Mouse (Mus musculus): ENCODE results near the gene Grik5. TPM values are rescaled to one million over a fixed set of nuclear protein-coding genes. Genes with fewer than 3 reads are reported as not detected.

Gene Grik5
- polyA plus RNA-seq, 2 experiments, result 11.8 to 84.9 TPM

- H3K27ac ChIP-seq (replicated peaks; ENCODE audit: low read depth, low read length), result no peak overlapping the region
- no peaks in the 10 kb centered on the region for H3K36me3 ChIP-seq (ENCODE audit: control insufficient read depth, insufficient read depth, low read length)
- no peaks in the 10 kb centered on the region for H3K4me1 ChIP-seq (ENCODE audit: control insufficient read depth, insufficient read depth, low read length)
- H3K27me3 ChIP-seq (ENCODE audit: control insufficient read depth, insufficient read depth, low read length), result no peaks in the 10 kb centered on the region
- H3K4me3 ChIP-seq (replicated peaks; ENCODE audit: low read length), result no peak overlapping the region
- TF ChIP-seq POLR2A (IDR thresholded peaks at IDR 0.05; ENCODE audit: borderline replicate concordance, extremely low read depth, insufficient read depth, insufficient read length), result no peak
- ATAC-seq (ENCODE audit: low FRiP score, low read depth), result no peak
- no peak overlapping the region for H3K4me2 ChIP-seq (replicated peaks; ENCODE audit: low read depth, low read length, severe bottlenecking)
- 38% methylated on average over 4 of the region's 4 CpGs for WGBS
- no peak overlapping the region for H3K9ac ChIP-seq (ENCODE audit: low read depth, low read length, severe bottlenecking)
- H3K9me3 ChIP-seq (ENCODE audit: control insufficient read depth, low read length), result no peaks in the 10 kb centered on the region
- no peak for DNase-seq (ENCODE audit: low spot score)
Observed at GRCm38 (mm10) chr7:25099581-25099980, 27.4 kb upstream of the Grik5 start.

GRCm38 (mm10) chr7:25098169-25098568 lies 26.0 kb upstream of the Grik5 start:
- ATAC-seq (ENCODE audit: low FRiP score, low read depth) (no peak), DNase-seq (ENCODE audit: low spot score) (no peak)
- no peaks in the 10 kb centered on the region for H3K9me3 ChIP-seq (ENCODE audit: control insufficient read depth, low read length)
- H3K36me3 ChIP-seq (ENCODE audit: control insufficient read depth, insufficient read depth, low read length), result no peaks in the 10 kb centered on the region
- H3K4me2 ChIP-seq (replicated peaks; ENCODE audit: low read depth, low read length, severe bottlenecking), result no peak overlapping the region
- H3K27ac ChIP-seq (replicated peaks; ENCODE audit: low read depth, low read length), result no peak overlapping the region
- 59% methylated on average over 3 of the region's 3 CpGs for WGBS
- H3K9ac ChIP-seq (ENCODE audit: low read depth, low read length, severe bottlenecking), result no peak overlapping the region
- no peak for TF ChIP-seq POLR2A (IDR thresholded peaks at IDR 0.05; ENCODE audit: borderline replicate concordance, extremely low read depth, insufficient read depth, insufficient read length)
- H3K4me3 ChIP-seq (replicated peaks; ENCODE audit: low read length), result no peak overlapping the region
- H3K4me1 ChIP-seq (ENCODE audit: control insufficient read depth, insufficient read depth, low read length), result no peaks in the 10 kb centered on the region
- H3K27me3 ChIP-seq (ENCODE audit: control insufficient read depth, insufficient read depth, low read length), result no peaks in the 10 kb centered on the region

- H3K27me3 ChIP-seq (ENCODE audit: control insufficient read depth, insufficient read depth, low read length), result no peaks in the 10 kb centered on the region
- no peak for DNase-seq (ENCODE audit: low spot score)
- WGBS, result 41% methylated on average over 10 of the region's 10 CpGs
- no peaks in the 10 kb centered on the region for H3K4me1 ChIP-seq (ENCODE audit: control insufficient read depth, insufficient read depth, low read length)
- TF ChIP-seq POLR2A (IDR thresholded peaks at IDR 0.05; ENCODE audit: borderline replicate concordance, extremely low read depth, insufficient read depth, insufficient read length), result no peak
- H3K4me3 ChIP-seq (replicated peaks; ENCODE audit: low read length), result no peak overlapping the region
- H3K36me3 ChIP-seq (ENCODE audit: control insufficient read depth, insufficient read depth, low read length), result peaks cover 10% of the 10 kb centered on the region
- H3K9me3 ChIP-seq (ENCODE audit: control insufficient read depth, low read length), result no peaks in the 10 kb centered on the region
- no peak for ATAC-seq (ENCODE audit: low FRiP score, low read depth)
- 0 out of 2 replicates have a peak overlapping the region, but pooled peaks have one; percentile 14 for H3K9ac ChIP-seq (ENCODE audit: low read depth, low read length, severe bottlenecking)
- no peak overlapping the region for H3K4me2 ChIP-seq (replicated peaks; ENCODE audit: low read depth, low read length, severe bottlenecking)
- H3K27ac ChIP-seq (replicated peaks; ENCODE audit: low read depth, low read length), result no peak overlapping the region
Observed at GRCm38 (mm10) chr7:25089875-25090274, 17.7 kb upstream of the Grik5 start.

GRCm38 (mm10) chr7:25088968-25089367 lies 16.8 kb upstream of the Grik5 start:
- no peaks in the 10 kb centered on the region for H3K27me3 ChIP-seq (ENCODE audit: control insufficient read depth, insufficient read depth, low read length)
- no peaks in the 10 kb centered on the region for H3K4me1 ChIP-seq (ENCODE audit: control insufficient read depth, insufficient read depth, low read length)
- ATAC-seq (ENCODE audit: low FRiP score, low read depth), result no peak
- H3K9me3 ChIP-seq (ENCODE audit: control insufficient read depth, low read length), result no peaks in the 10 kb centered on the region
- TF ChIP-seq POLR2A (IDR thresholded peaks at IDR 0.05; ENCODE audit: borderline replicate concordance, extremely low read depth, insufficient read depth, insufficient read length), result no peak
- no peak overlapping the region for H3K4me3 ChIP-seq (replicated peaks; ENCODE audit: low read length)
- 23% methylated on average over 11 of the region's 11 CpGs for WGBS
- no peak overlapping the region for H3K9ac ChIP-seq (ENCODE audit: low read depth, low read length, severe bottlenecking)
- H3K36me3 ChIP-seq (ENCODE audit: control insufficient read depth, insufficient read depth, low read length), result peaks cover 19% of the 10 kb centered on the region
- no peak overlapping the region for H3K27ac ChIP-seq (replicated peaks; ENCODE audit: low read depth, low read length)
- H3K4me2 ChIP-seq (replicated peaks; ENCODE audit: low read depth, low read length, severe bottlenecking), result no peak overlapping the region
- no peak for DNase-seq (ENCODE audit: low spot score)

- no peak for TF ChIP-seq POLR2A (IDR thresholded peaks at IDR 0.05; ENCODE audit: borderline replicate concordance, extremely low read depth, insufficient read depth, insufficient read length)
- no peak for DNase-seq (ENCODE audit: low spot score)
- ATAC-seq (ENCODE audit: low FRiP score, low read depth), result no peak
- Histone ChIP-seq H3K4me1 (ENCODE audit: control insufficient read depth, insufficient read depth, low read length) (no peaks in the 10 kb centered on the region), H3K9ac (ENCODE audit: low read depth, low read length, severe bottlenecking) (no peak overlapping the region), H3K4me2 (replicated peaks; ENCODE audit: low read depth, low read length, severe bottlenecking) (no peak overlapping the region), H3K27me3 (ENCODE audit: control insufficient read depth, insufficient read depth, low read length) (no peaks in the 10 kb centered on the region), H3K4me3 (replicated peaks; ENCODE audit: low read length) (no peak overlapping the region), H3K36me3 (ENCODE audit: control insufficient read depth, insufficient read depth, low read length) (peaks cover 23% of the 10 kb centered on the region), H3K9me3 (ENCODE audit: control insufficient read depth, low read length) (no peaks in the 10 kb centered on the region), H3K27ac (replicated peaks; ENCODE audit: low read depth, low read length) (no peak overlapping the region)
- WGBS, result 24% methylated on average over 10 of the region's 10 CpGs
Observed at GRCm38 (mm10) chr7:25088531-25088930, 16.4 kb upstream of the Grik5 start.

- DNase-seq (ENCODE audit: low spot score), result no peak
- H3K9me3 ChIP-seq (ENCODE audit: control insufficient read depth, low read length), result no peaks in the 10 kb centered on the region
- no peak overlapping the region for H3K4me2 ChIP-seq (replicated peaks; ENCODE audit: low read depth, low read length, severe bottlenecking)
- no peaks in the 10 kb centered on the region for H3K4me1 ChIP-seq (ENCODE audit: control insufficient read depth, insufficient read depth, low read length)
- H3K9ac ChIP-seq (ENCODE audit: low read depth, low read length, severe bottlenecking), result no peak overlapping the region
- 66% methylated on average over 5 of the region's 5 CpGs for WGBS
- ATAC-seq (ENCODE audit: low FRiP score, low read depth), result no peak
- TF ChIP-seq POLR2A (IDR thresholded peaks at IDR 0.05; ENCODE audit: borderline replicate concordance, extremely low read depth, insufficient read depth, insufficient read length), result no peak
- peaks cover 29% of the 10 kb centered on the region for H3K36me3 ChIP-seq (ENCODE audit: control insufficient read depth, insufficient read depth, low read length)
- H3K4me3 ChIP-seq (replicated peaks; ENCODE audit: low read length), result no peak overlapping the region
- no peaks in the 10 kb centered on the region for H3K27me3 ChIP-seq (ENCODE audit: control insufficient read depth, insufficient read depth, low read length)
- H3K27ac ChIP-seq (replicated peaks; ENCODE audit: low read depth, low read length), result no peak overlapping the region
Observed at GRCm38 (mm10) chr7:25087972-25088371, 15.8 kb upstream of the Grik5 start.
